Mouse (Mus musculus) gonadal fat pad, adult 2 months (tissue): ENCODE results near the gene Adap2. TPM values are rescaled to one million over a fixed set of nuclear protein-coding genes. Genes with fewer than 3 reads are reported as not detected.
A peak's percentile ranks its signal among the peaks of the same experiment; 100 is the strongest.
"Not testable (repeated sequence)": the region's sequence is repeated elsewhere in the genome, so short reads cannot be mapped to it uniquely, and the experiment has no call there.

Experiments used
- DNase-seq: peaks from one replicate; pipeline ENCODE4 v3.0.0-alpha.2; 2012; ENCODE audit warnings: low read depth
- polyA plus RNA-seq: library from polyadenylated mRNA; depleted of rRNA; stranded (reverse); fragments of >200 nt; gene quantifications from 2 replicates; pipeline ENCODE4 v1.2.3, GENCODE M21; 2012; rRNA removed

Adap2 gene
- polyA plus RNA-seq = 10.5 and 14.3 TPM in 2 replicates

GRCm38 (mm10) chr11:80153857-80154495, at the start of gene Adap2:
Adap2 (plus strand) TSS chr11:80154105.
- DNase-seq = peak; percentile 54

GRCm38 (mm10) chr11:80104407-80104806, 49.5 kb upstream of the Adap2 start:
- DNase-seq = no peak

- no peak for DNase-seq
These were observed 37.5 kb upstream of the Adap2 start for GRCm38 (mm10) chr11:80116411-80116810.

GRCm38 (mm10) chr11:80132050-80132449, 21.9 kb upstream of the Adap2 start:
- DNase-seq = no peak

GRCm38 (mm10) chr11:80134744-80135143, 19.2 kb upstream of the Adap2 start:
- no peak for DNase-seq

GRCm38 (mm10) chr11:80135954-80136683, 17.8 kb upstream of the Adap2 start:
- no peak for DNase-seq

GRCm38 (mm10) chr11:80136786-80137185, 17.1 kb upstream of the Adap2 start:
- DNase-seq = no peak

GRCm38 (mm10) chr11:80137773-80138172, 16.1 kb upstream of the Adap2 start:
- no peak for DNase-seq

GRCm38 (mm10) chr11:80141825-80142521, 11.9 kb upstream of the Adap2 start, which contains the start of gene Tefm:
Tefm (minus strand) TSS chr11:80142175.
- DNase-seq = peak; percentile 50

GRCm38 (mm10) chr11:80142872-80143271, 11.0 kb upstream of the Adap2 start:
- peak; percentile 14 for DNase-seq

- no peak for DNase-seq
These were observed 8.1 kb upstream of the Adap2 start for GRCm38 (mm10) chr11:80145787-80146275.

GRCm38 (mm10) chr11:80147748-80148147, 6.2 kb upstream of the Adap2 start:
- DNase-seq = no peak

- no peak for DNase-seq
These were observed 5.6 kb upstream of the Adap2 start for GRCm38 (mm10) chr11:80148313-80148712.

GRCm38 (mm10) chr11:80148974-80149373, 4.9 kb upstream of the Adap2 start:
- DNase-seq = not testable (repeated sequence)

- no peak for DNase-seq
These were observed 4.4 kb upstream of the Adap2 start for GRCm38 (mm10) chr11:80149412-80150023.

- DNase-seq = no peak
These were observed 3.3 kb upstream of the Adap2 start for GRCm38 (mm10) chr11:80150566-80150965.

- no peak for DNase-seq
These were observed 2.4 kb upstream of the Adap2 start for GRCm38 (mm10) chr11:80151541-80151940.

- DNase-seq = no peak
These were observed 1.5 kb upstream of the Adap2 start for GRCm38 (mm10) chr11:80152376-80152775.

GRCm38 (mm10) chr11:80154501-80154900, 596 bp downstream of the Adap2 start:
- no peak for DNase-seq

- DNase-seq = no peak
These were observed 1.6 kb downstream of the Adap2 start for GRCm38 (mm10) chr11:80155541-80155940.

- no peak for DNase-seq
These were observed 2.1 kb downstream of the Adap2 start for GRCm38 (mm10) chr11:80155961-80156360.

GRCm38 (mm10) chr11:80156841-80157240, 2.9 kb downstream of the Adap2 start:
- DNase-seq = no peak
